Mouse (Mus musculus) spleen, embryonic (tissue): ENCODE measurements around the gene Slc5a6.
"Not testable (repeated sequence)": the region's sequence is repeated elsewhere in the genome, so short reads cannot be mapped to it uniquely, and the experiment has no call there.

Experiments
- CTCF ChIA-PET: fragments of 350-600 bp; sonication (Branson Sonifier 250); formaldehyde crosslinking; loops from one replicate; lab custom pipeline; 2022; lab: Charles Lee

Slc5a6 gene

GRCm38 (mm10) chr5:31071059-31071458, 22.3 kb upstream of the Slc5a6 start:
- CTCF ChIA-PET, result interaction anchor here (0.6 kb wide), 1 partner anchor 48 kb away, joined by 8 read pairs; no protein-coding TSS in a partner anchor

GRCm38 (mm10) chr5:31069810-31070209, 21.1 kb upstream of the Slc5a6 start:
- CTCF ChIA-PET, result no interaction called here

GRCm38 (mm10) chr5:31055216-31056140, 6.8 kb upstream of the Slc5a6 start:
- CTCF ChIA-PET, result interaction anchor here (0.6 to 0.9 kb wide), 2 partner anchors 12 to 235 kb away, joined by 10 to 19 read pairs; no protein-coding TSS in a partner anchor

GRCm38 (mm10) chr5:31054261-31055215, 5.8 kb upstream of the Slc5a6 start, which contains the start of gene Cad:
Cad (plus strand) TSS chr5:31054780.
- CTCF ChIA-PET, result interaction anchor here (0.6 kb wide), 1 partner anchor 236 kb away, joined by 19 read pairs; no protein-coding TSS in a partner anchor

- CTCF ChIA-PET, result not testable (repeated sequence)
Observed at GRCm38 (mm10) chr5:31053728-31054127, 5.0 kb upstream of the Slc5a6 start.

GRCm38 (mm10) chr5:31050427-31050826, 1.7 kb upstream of the Slc5a6 start:
- CTCF ChIA-PET, result interaction anchor here (0.6 to 1.0 kb wide), 4 partner anchors 26 to 427 kb away, joined by 3 to 5 read pairs (median 4); no protein-coding TSS in a partner anchor

GRCm38 (mm10) chr5:31047848-31048762, 619 bp downstream of the Slc5a6 start, which contains the start of gene Atraid:
Atraid (plus strand) TSS chr5:31048312.
- CTCF ChIA-PET, result no interaction called here

- CTCF ChIA-PET, result no interaction called here
Observed at GRCm38 (mm10) chr5:31047074-31047473, 1.6 kb downstream of the Slc5a6 start.

GRCm38 (mm10) chr5:31046416-31046815, 2.3 kb downstream of the Slc5a6 start:
- CTCF ChIA-PET, result no interaction called here

GRCm38 (mm10) chr5:31038171-31038845, 10.4 kb downstream of the Slc5a6 start:
- CTCF ChIA-PET, result no interaction called here

GRCm38 (mm10) chr5:31036556-31036955, 12.2 kb downstream of the Slc5a6 start:
- CTCF ChIA-PET, result not testable (repeated sequence)

GRCm38 (mm10) chr5:31034669-31035068, 14.1 kb downstream of the Slc5a6 start:
- CTCF ChIA-PET, result no interaction called here

- CTCF ChIA-PET, result no interaction called here
Observed at GRCm38 (mm10) chr5:31031508-31031907, 17.2 kb downstream of the Slc5a6 start.

- CTCF ChIA-PET, result no interaction called here
Observed at GRCm38 (mm10) chr5:31030926-31031325, 17.8 kb downstream of the Slc5a6 start.

GRCm38 (mm10) chr5:31024641-31025040, 24.1 kb downstream of the Slc5a6 start:
- CTCF ChIA-PET, result no interaction called here

- CTCF ChIA-PET, result interaction anchor here (0.5 kb wide), 1 partner anchor 48 kb away, joined by 8 read pairs; no protein-coding TSS in a partner anchor
Observed at GRCm38 (mm10) chr5:31023254-31023653, 25.5 kb downstream of the Slc5a6 start.

GRCm38 (mm10) chr5:31022690-31023089, 26.0 kb downstream of the Slc5a6 start:
- CTCF ChIA-PET, result interaction anchor here (0.5 kb wide), 1 partner anchor 48 kb away, joined by 8 read pairs; no protein-coding TSS in a partner anchor

- CTCF ChIA-PET, result not testable (repeated sequence)
Observed at GRCm38 (mm10) chr5:31021790-31022189, 26.9 kb downstream of the Slc5a6 start.

GRCm38 (mm10) chr5:31015913-31016312, 32.8 kb downstream of the Slc5a6 start:
- CTCF ChIA-PET, result no interaction called here

GRCm38 (mm10) chr5:31012737-31013136, 36.0 kb downstream of the Slc5a6 start:
- CTCF ChIA-PET, result interaction anchor here (0.6 to 0.7 kb wide), 2 partner anchors 497 to 1482 kb away, joined by 3 to 5 read pairs; no protein-coding TSS in a partner anchor
